Mouse (Mus musculus): ENCODE results near the gene Smad3. TPM values are rescaled to one million over a fixed set of nuclear protein-coding genes. Genes with fewer than 3 reads are reported as not detected.

The Smad3 gene
- polyA plus RNA-seq, 1 experiment: 17.1 TPM

- H3K27ac ChIP-seq (ENCODE audit: control insufficient read depth, insufficient read depth, low read depth, low read length, poor library complexity): no peak overlapping the region
- whole genome bisulfite sequencing: 69% methylated on average over 7 of the region's 7 CpGs
- no peaks in the 10 kb centered on the region for H3K4me1 ChIP-seq (ENCODE audit: control insufficient read depth, insufficient read depth, low read length)
- H3K4me3 ChIP-seq (replicated peaks; ENCODE audit: control insufficient read depth, low read depth, low read length): no peak overlapping the region
- no peak for TF ChIP-seq CTCF (IDR thresholded peaks at IDR 0.05; ENCODE audit: control insufficient read depth, insufficient read depth, low read length)
- no peak for TF ChIP-seq POLR2A (IDR thresholded peaks at IDR 0.05; ENCODE audit: borderline replicate concordance, control insufficient read depth, low read depth, low read length)
Measured at GRCm38 (mm10) chr9:63653666-63654065, 104.1 kb downstream of the Smad3 start.

- TF ChIP-seq POLR2A (IDR thresholded peaks at IDR 0.05; ENCODE audit: borderline replicate concordance, control insufficient read depth, low read depth, low read length) (no peak), CTCF (IDR thresholded peaks at IDR 0.05; ENCODE audit: control insufficient read depth, insufficient read depth, low read length) (no peak)
- Histone ChIP-seq H3K4me1 (ENCODE audit: control insufficient read depth, insufficient read depth, low read length) (no peaks in the 10 kb centered on the region), H3K4me3 (replicated peaks; ENCODE audit: control insufficient read depth, low read depth, low read length) (no peak overlapping the region), H3K27ac (ENCODE audit: control insufficient read depth, insufficient read depth, low read depth, low read length, poor library complexity) (no peak overlapping the region)
- 88% methylated on average over 11 of the region's 11 CpGs for WGBS
Measured at GRCm38 (mm10) chr9:63651594-63651993, 106.2 kb downstream of the Smad3 start.

GRCm38 (mm10) chr9:63650905-63651304 lies 106.9 kb downstream of the Smad3 start:
- Histone ChIP-seq H3K4me3 (replicated peaks; ENCODE audit: control insufficient read depth, low read depth, low read length) (no peak overlapping the region), H3K4me1 (ENCODE audit: control insufficient read depth, insufficient read depth, low read length) (no peaks in the 10 kb centered on the region), H3K27ac (ENCODE audit: control insufficient read depth, insufficient read depth, low read depth, low read length, poor library complexity) (no peak overlapping the region)
- TF ChIP-seq POLR2A (IDR thresholded peaks at IDR 0.05; ENCODE audit: borderline replicate concordance, control insufficient read depth, low read depth, low read length) (no peak), CTCF (IDR thresholded peaks at IDR 0.05; ENCODE audit: control insufficient read depth, insufficient read depth, low read length) (no peak)
- WGBS: 89% methylated on average over 14 of the region's 14 CpGs

- no peak overlapping the region for H3K27ac ChIP-seq (ENCODE audit: control insufficient read depth, insufficient read depth, low read depth, low read length, poor library complexity)
- WGBS: 77% methylated on average over 8 of the region's 8 CpGs
- H3K4me3 ChIP-seq (replicated peaks; ENCODE audit: control insufficient read depth, low read depth, low read length): no peak overlapping the region
- TF ChIP-seq CTCF (IDR thresholded peaks at IDR 0.05; ENCODE audit: control insufficient read depth, insufficient read depth, low read length): peak; percentile 46
- no peak for TF ChIP-seq POLR2A (IDR thresholded peaks at IDR 0.05; ENCODE audit: borderline replicate concordance, control insufficient read depth, low read depth, low read length)
- H3K4me1 ChIP-seq (ENCODE audit: control insufficient read depth, insufficient read depth, low read length): no peaks in the 10 kb centered on the region
Measured at GRCm38 (mm10) chr9:63649841-63650545, 107.8 kb downstream of the Smad3 start.

GRCm38 (mm10) chr9:63648520-63648918 lies 109.3 kb downstream of the Smad3 start:
- TF ChIP-seq CTCF (IDR thresholded peaks at IDR 0.05; ENCODE audit: control insufficient read depth, insufficient read depth, low read length) (no peak), POLR2A (IDR thresholded peaks at IDR 0.05; ENCODE audit: borderline replicate concordance, control insufficient read depth, low read depth, low read length) (no peak)
- Histone ChIP-seq H3K4me1 (ENCODE audit: control insufficient read depth, insufficient read depth, low read length) (peaks cover 2% of the 10 kb centered on the region; the same call in 1 of the 2 replicates), H3K4me3 (replicated peaks; ENCODE audit: control insufficient read depth, low read depth, low read length) (no peak overlapping the region), H3K27ac (ENCODE audit: control insufficient read depth, insufficient read depth, low read depth, low read length, poor library complexity) (no peak overlapping the region)
- 84% methylated on average over 9 of the region's 9 CpGs for WGBS

GRCm38 (mm10) chr9:63647581-63648519 lies 109.9 kb downstream of the Smad3 start:
- peaks cover 2% of the 10 kb centered on the region for H3K4me1 ChIP-seq (ENCODE audit: control insufficient read depth, insufficient read depth, low read length)
- H3K27ac ChIP-seq (ENCODE audit: control insufficient read depth, insufficient read depth, low read depth, low read length, poor library complexity): no peak overlapping the region
- no peak overlapping the region for H3K4me3 ChIP-seq (replicated peaks; ENCODE audit: control insufficient read depth, low read depth, low read length)
- TF ChIP-seq POLR2A (IDR thresholded peaks at IDR 0.05; ENCODE audit: borderline replicate concordance, control insufficient read depth, low read depth, low read length) (no peak), CTCF (IDR thresholded peaks at IDR 0.05; ENCODE audit: control insufficient read depth, insufficient read depth, low read length) (no peak)
- WGBS: 55% methylated on average over 9 of the region's 9 CpGs

- H3K27ac ChIP-seq (ENCODE audit: control insufficient read depth, insufficient read depth, low read depth, low read length, poor library complexity): no peak overlapping the region
- 89% methylated on average over 8 of the region's 8 CpGs for WGBS
- H3K4me1 ChIP-seq (ENCODE audit: control insufficient read depth, insufficient read depth, low read length): peaks cover 2% of the 10 kb centered on the region
- TF ChIP-seq CTCF (IDR thresholded peaks at IDR 0.05; ENCODE audit: control insufficient read depth, insufficient read depth, low read length) (no peak), POLR2A (IDR thresholded peaks at IDR 0.05; ENCODE audit: borderline replicate concordance, control insufficient read depth, low read depth, low read length) (no peak)
- H3K4me3 ChIP-seq (replicated peaks; ENCODE audit: control insufficient read depth, low read depth, low read length): no peak overlapping the region
Measured at GRCm38 (mm10) chr9:63645084-63645483, 112.7 kb downstream of the Smad3 start.

GRCm38 (mm10) chr9:63644011-63644410 lies 113.8 kb downstream of the Smad3 start:
- peaks cover 2% of the 10 kb centered on the region for H3K4me1 ChIP-seq (ENCODE audit: control insufficient read depth, insufficient read depth, low read length)
- TF ChIP-seq POLR2A (IDR thresholded peaks at IDR 0.05; ENCODE audit: borderline replicate concordance, control insufficient read depth, low read depth, low read length) (no peak), CTCF (IDR thresholded peaks at IDR 0.05; ENCODE audit: control insufficient read depth, insufficient read depth, low read length) (no peak)
- 83% methylated on average over 6 of the region's 6 CpGs for WGBS
- H3K4me3 ChIP-seq (replicated peaks; ENCODE audit: control insufficient read depth, low read depth, low read length): no peak overlapping the region
- H3K27ac ChIP-seq (ENCODE audit: control insufficient read depth, insufficient read depth, low read depth, low read length, poor library complexity): no peak overlapping the region

Measured in bone marrow, adult 2 months (tissue).